Mouse (Mus musculus): Measurements from ENCODE around the gene Vmn1r132. TPM values are rescaled to one million over a fixed set of nuclear protein-coding genes. Genes with fewer than 3 reads are reported as not detected.
"Not testable (repeated sequence)": the region's sequence is repeated elsewhere in the genome, so short reads cannot be mapped to it uniquely, and the experiment has no call there.

Gene Vmn1r132
- total RNA-seq (2021) = not detected
- long read RNA-seq = 0 reads

DNA sequence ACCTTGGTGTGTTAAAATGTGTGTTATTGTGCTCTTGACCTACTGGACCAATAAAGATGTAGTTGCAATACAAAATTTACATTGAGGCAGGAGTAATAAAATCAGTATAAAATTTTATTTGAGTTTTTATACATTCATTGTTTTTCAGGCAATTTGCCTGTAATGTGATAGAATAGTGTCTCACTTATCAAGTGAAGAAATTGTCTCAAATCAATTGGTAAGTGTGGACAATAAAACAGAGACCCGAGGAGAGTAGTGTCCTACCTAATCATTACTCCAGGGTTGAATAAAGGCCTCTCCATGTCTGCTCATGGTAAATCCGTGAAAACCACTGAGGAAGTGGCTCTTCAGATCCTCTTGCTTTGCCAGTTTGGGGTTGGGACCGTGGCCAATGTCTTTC lies at the start of gene Vmn1r132:
TSS of gene Vmn1r132 (plus strand) at position 301 of the 400 bp plus-strand sequence.
- not testable (repeated sequence) for DNase-seq (ENCODE audit: low spot score in 2 of 2)

Other genes with a start within 250 kb of the Vmn1r132 start
- gene Gm6882, start 181.3 kb upstream of the Vmn1r132 start, total RNA-seq (2021) = not detected
- gene Vmn1r130, start 102.3 kb upstream of the Vmn1r132 start, total RNA-seq (2021) = not detected
- not detected for gene Vmn1r131, start 68.0 kb upstream of the Vmn1r132 start, total RNA-seq (2021)
- gene Gm4175, start 147.4 kb downstream of the Vmn1r132 start, total RNA-seq (2021) = not detected
- not detected for gene Gm4177, start 182.6 kb downstream of the Vmn1r132 start, total RNA-seq (2021)
- not detected for gene Vmn1r135, start 218.3 kb downstream of the Vmn1r132 start, total RNA-seq (2021)
- gene Gm5725, start 230.2 kb downstream of the Vmn1r132 start, total RNA-seq (2021) = not detected

All from layer of hippocampus, adult 18-20 months (tissue).